Mouse (Mus musculus): ENCODE measurements around the gene Zfp108. TPM values are rescaled to one million over a fixed set of nuclear protein-coding genes. Genes with fewer than 3 reads are reported as not detected.
A peak's percentile ranks its signal among the peaks of the same experiment; 100 is the strongest.

Gene Zfp108
- total and polyA plus RNA-seq, 3 experiments, result 0.22 to 0.30 TPM; not detected in 1

- Histone ChIP-seq H3K36me3 (replicated peaks) (peaks cover 62% of the 10 kb centered on the region), H3K27me3 (ENCODE audit: insufficient read depth, low read length) (no peaks in the 10 kb centered on the region), H3K9me3 (replicated peaks) (peaks cover 3% of the 10 kb centered on the region; the same call in 1 of the 2 replicates), H3K4me3 (ENCODE audit: low read depth, low read length) (no peak overlapping the region), H3K4me1 (ENCODE audit: insufficient read depth, low read depth, low read length) (peaks cover 20% of the 10 kb centered on the region)
- no peak for TF ChIP-seq GATA2 (IDR thresholded peaks at IDR 0.05; ENCODE audit: borderline replicate concordance, low read depth, low read length)
- DNase-seq (ENCODE audit: low spot score) (no peak), ATAC-seq (ENCODE audit: extremely low read depth, insufficient number of reproducible peaks, low FRiP score, poor library complexity, severe bottlenecking) (no peak)
These were observed 41.8 kb downstream of the Zfp108 start for GRCm38 (mm10) chr7:24296386-24296785.

- peaks cover 20% of the 10 kb centered on the region for H3K4me1 ChIP-seq (ENCODE audit: insufficient read depth, low read depth, low read length)
- peaks cover 59% of the 10 kb centered on the region for H3K36me3 ChIP-seq (replicated peaks)
- TF ChIP-seq TAL1 (conservative IDR thresholded peaks at IDR 0.05; ENCODE audit: low read depth, low read length), result no peak
- TF ChIP-seq GATA1 (IDR thresholded peaks at IDR 0.05; ENCODE audit: borderline replicate concordance, low read length), result no peak
- TF ChIP-seq POLR2AphosphoS5 (IDR thresholded peaks at IDR 0.05; ENCODE audit: insufficient replicate concordance, low read depth, low read length), result no peak
- TF ChIP-seq GATA2 (IDR thresholded peaks at IDR 0.05; ENCODE audit: borderline replicate concordance, low read depth, low read length), result no peak
- TF ChIP-seq CTCF (IDR thresholded peaks at IDR 0.05; ENCODE audit: low read depth, low read length), result no peak
- DNase-seq (ENCODE audit: low spot score), result no peak
- no peak overlapping the region for H3K4me3 ChIP-seq (ENCODE audit: low read depth, low read length)
- no peak for ATAC-seq (ENCODE audit: extremely low read depth, insufficient number of reproducible peaks, low FRiP score, poor library complexity, severe bottlenecking)
- H3K9me3 ChIP-seq (replicated peaks), result no peaks in the 10 kb centered on the region; the same call in 1 of the 2 replicates
- H3K27me3 ChIP-seq (ENCODE audit: insufficient read depth, low read length), result no peaks in the 10 kb centered on the region
These were observed 42.9 kb downstream of the Zfp108 start for GRCm38 (mm10) chr7:24297361-24298095.

- no peak for ATAC-seq (ENCODE audit: extremely low read depth, insufficient number of reproducible peaks, low FRiP score, poor library complexity, severe bottlenecking)
- peak; percentile 9 for DNase-seq (ENCODE audit: low spot score)
- TF ChIP-seq TAL1 (conservative IDR thresholded peaks at IDR 0.05; ENCODE audit: low read depth, low read length) (no peak), CTCF (IDR thresholded peaks at IDR 0.05; ENCODE audit: low read depth, low read length) (no peak), GATA1 (IDR thresholded peaks at IDR 0.05; ENCODE audit: borderline replicate concordance, low read length) (no peak), GATA2 (IDR thresholded peaks at IDR 0.05; ENCODE audit: borderline replicate concordance, low read depth, low read length) (no peak), POLR2AphosphoS5 (IDR thresholded peaks at IDR 0.05; ENCODE audit: insufficient replicate concordance, low read depth, low read length) (no peak)
- Histone ChIP-seq H3K4me1 (ENCODE audit: insufficient read depth, low read depth, low read length) (peaks cover 20% of the 10 kb centered on the region), H3K4me3 (ENCODE audit: low read depth, low read length) (peak overlapping the region; percentile 81), H3K36me3 (replicated peaks) (peaks cover 63% of the 10 kb centered on the region), H3K27me3 (ENCODE audit: insufficient read depth, low read length) (no peaks in the 10 kb centered on the region), H3K9me3 (replicated peaks) (no peaks in the 10 kb centered on the region; the same call in 1 of the 2 replicates)
These were observed 44.0 kb downstream of the Zfp108 start for GRCm38 (mm10) chr7:24298635-24298972.

GRCm38 (mm10) chr7:24298973-24299708 is 44.5 kb downstream of the Zfp108 start:
- no peaks in the 10 kb centered on the region; the same call in 1 of the 2 replicates for H3K9me3 ChIP-seq (replicated peaks)
- H3K27me3 ChIP-seq (ENCODE audit: insufficient read depth, low read length), result no peaks in the 10 kb centered on the region
- DNase-seq (ENCODE audit: low spot score), result peak; percentile 71
- H3K4me3 ChIP-seq (ENCODE audit: low read depth, low read length), result peak overlapping the region; percentile 81
- H3K36me3 ChIP-seq (replicated peaks), result peaks cover 59% of the 10 kb centered on the region
- H3K4me1 ChIP-seq (ENCODE audit: insufficient read depth, low read depth, low read length), result peaks cover 20% of the 10 kb centered on the region
- no peak for TF ChIP-seq GATA1 (IDR thresholded peaks at IDR 0.05; ENCODE audit: borderline replicate concordance, low read length)
- peak; percentile 77 for ATAC-seq (ENCODE audit: extremely low read depth, insufficient number of reproducible peaks, low FRiP score, poor library complexity, severe bottlenecking)

- Histone ChIP-seq H3K27me3 (ENCODE audit: insufficient read depth, low read length) (no peaks in the 10 kb centered on the region), H3K9me3 (replicated peaks) (no peaks in the 10 kb centered on the region; the same call in 1 of the 2 replicates), H3K4me1 (ENCODE audit: insufficient read depth, low read depth, low read length) (peaks cover 20% of the 10 kb centered on the region), H3K4me3 (ENCODE audit: low read depth, low read length) (peak overlapping the region; percentile 54; the same call in 1 of the 2 replicates), H3K36me3 (replicated peaks) (peaks cover 55% of the 10 kb centered on the region)
- TF ChIP-seq CTCF (IDR thresholded peaks at IDR 0.05; ENCODE audit: low read depth, low read length) (no peak), POLR2AphosphoS5 (IDR thresholded peaks at IDR 0.05; ENCODE audit: insufficient replicate concordance, low read depth, low read length) (no peak), GATA1 (IDR thresholded peaks at IDR 0.05; ENCODE audit: borderline replicate concordance, low read length) (no peak), TAL1 (conservative IDR thresholded peaks at IDR 0.05; ENCODE audit: low read depth, low read length) (no peak)
- DNase-seq (ENCODE audit: low spot score) (no peak), ATAC-seq (ENCODE audit: extremely low read depth, insufficient number of reproducible peaks, low FRiP score, poor library complexity, severe bottlenecking) (no peak)
These were observed 45.4 kb downstream of the Zfp108 start for GRCm38 (mm10) chr7:24299823-24300481.

GRCm38 (mm10) chr7:24300771-24301282 is 46.2 kb downstream of the Zfp108 start, which contains the start of gene Zfp61:
Zfp61 (minus strand) TSS chr7:24301232.
- TF ChIP-seq GATA2 (IDR thresholded peaks at IDR 0.05; ENCODE audit: borderline replicate concordance, low read depth, low read length), result no peak
- ATAC-seq (ENCODE audit: extremely low read depth, insufficient number of reproducible peaks, low FRiP score, poor library complexity, severe bottlenecking), result no peak
- Histone ChIP-seq H3K4me3 (ENCODE audit: low read depth, low read length) (no peak within 1 kb of the TSS), H3K27me3 (ENCODE audit: insufficient read depth, low read length) (no peaks in the 10 kb centered on the region), H3K4me1 (ENCODE audit: insufficient read depth, low read depth, low read length) (peaks cover 20% of the 10 kb centered on the region), H3K9me3 (replicated peaks) (no peaks in the 10 kb centered on the region; the same call in 1 of the 2 replicates), H3K36me3 (replicated peaks) (peaks cover 48% of the 10 kb centered on the region)
- DNase-seq (ENCODE audit: low spot score), result no peak

Other genes starting within 250 kb of the Zfp108 start
- gene Vmn1r183, start 201.5 kb upstream of the Zfp108 start, total RNA-seq (2014; fragmentation: Nextera tagmentation), result not detected in 2 replicates
- gene Vmn1r183, start 201.5 kb upstream of the Zfp108 start, total RNA-seq (2017), result 0.06 and 0.11 TPM in 2 replicates
- gene Vmn1r183, start 201.5 kb upstream of the Zfp108 start, polyA plus RNA-seq (2012), result not detected in 2 replicates
- gene Zfp180, start 172.9 kb upstream of the Zfp108 start, total RNA-seq (2014; fragmentation: Nextera tagmentation), result 18.7 and 19.2 TPM in 2 replicates
- gene Zfp180, start 172.9 kb upstream of the Zfp108 start, total RNA-seq (2017), result 13.9 and 16.1 TPM in 2 replicates
- gene Zfp180, start 172.9 kb upstream of the Zfp108 start, polyA plus RNA-seq (2012), result 16.0 and 16.2 TPM in 2 replicates
- gene Zfp112, start 142.5 kb upstream of the Zfp108 start, total RNA-seq (2014; fragmentation: Nextera tagmentation), result 1.0 TPM in 1 of 2 replicates, not detected in the other
- 0.22 and 0.46 TPM in 2 replicates for gene Zfp112, start 142.5 kb upstream of the Zfp108 start, total RNA-seq (2017)
- 0.05 and 0.11 TPM in 2 replicates for gene Zfp112, start 142.5 kb upstream of the Zfp108 start, polyA plus RNA-seq (2012)
- 12.7 and 16.6 TPM in 2 replicates for gene Zfp235, start 120.6 kb upstream of the Zfp108 start, total RNA-seq (2014; fragmentation: Nextera tagmentation)
- gene Zfp235, start 120.6 kb upstream of the Zfp108 start, total RNA-seq (2017), result 6.6 and 7.9 TPM in 2 replicates
- gene Zfp235, start 120.6 kb upstream of the Zfp108 start, polyA plus RNA-seq (2012), result 0.99 and 1.5 TPM in 2 replicates
- gene Zfp114, start 79.7 kb upstream of the Zfp108 start, total RNA-seq (2014; fragmentation: Nextera tagmentation), result not detected in 2 replicates
- 0.05 TPM in 1 of 2 replicates, not detected in the other for gene Zfp114, start 79.7 kb upstream of the Zfp108 start, total RNA-seq (2017)
- gene Zfp114, start 79.7 kb upstream of the Zfp108 start, polyA plus RNA-seq (2012), result not detected in 2 replicates
- gene Zfp111, start 43.4 kb upstream of the Zfp108 start, total RNA-seq (2014; fragmentation: Nextera tagmentation), result 0.63 and 1.4 TPM in 2 replicates
- gene Zfp111, start 43.4 kb upstream of the Zfp108 start, total RNA-seq (2017), result 0.46 and 0.82 TPM in 2 replicates
- gene Zfp111, start 43.4 kb upstream of the Zfp108 start, polyA plus RNA-seq (2012), result 0.24 and 0.32 TPM in 2 replicates
- 1.7 and 3.1 TPM in 2 replicates for gene Zfp109, start 17.2 kb upstream of the Zfp108 start, total RNA-seq (2014; fragmentation: Nextera tagmentation)
- gene Zfp109, start 17.2 kb upstream of the Zfp108 start, total RNA-seq (2017), result 0.81 and 1.3 TPM in 2 replicates
- 0.24 and 0.25 TPM in 2 replicates for gene Zfp109, start 17.2 kb upstream of the Zfp108 start, polyA plus RNA-seq (2012)
- 1.9 and 2.4 TPM in 2 replicates for gene Zfp93, start 15.6 kb downstream of the Zfp108 start, total RNA-seq (2014; fragmentation: Nextera tagmentation)
- gene Zfp93, start 15.6 kb downstream of the Zfp108 start, total RNA-seq (2017), result 2.3 and 2.4 TPM in 2 replicates
- 0.36 and 0.79 TPM in 2 replicates for gene Zfp93, start 15.6 kb downstream of the Zfp108 start, polyA plus RNA-seq (2012)
- 14.7 and 19.0 TPM in 2 replicates for gene Zfp61, start 46.4 kb downstream of the Zfp108 start, total RNA-seq (2014; fragmentation: Nextera tagmentation)
- gene Zfp61, start 46.4 kb downstream of the Zfp108 start, total RNA-seq (2017), result 21.5 and 23.2 TPM in 2 replicates
- gene Zfp61, start 46.4 kb downstream of the Zfp108 start, polyA plus RNA-seq (2012), result 3.9 and 5.0 TPM in 2 replicates
- gene Zfp94, start 61.9 kb downstream of the Zfp108 start, total RNA-seq (2014; fragmentation: Nextera tagmentation), result 8.9 and 12.5 TPM in 2 replicates
- gene Zfp94, start 61.9 kb downstream of the Zfp108 start, total RNA-seq (2017), result 5.4 and 6.0 TPM in 2 replicates
- gene Zfp94, start 61.9 kb downstream of the Zfp108 start, polyA plus RNA-seq (2012), result 3.1 and 3.5 TPM in 2 replicates
- not detected in 2 replicates for gene Tescl, start 79.1 kb downstream of the Zfp108 start, total RNA-seq (2014; fragmentation: Nextera tagmentation)
- not detected in 2 replicates for gene Tescl, start 79.1 kb downstream of the Zfp108 start, total RNA-seq (2017)
- not detected in 2 replicates for gene Tescl, start 79.1 kb downstream of the Zfp108 start, polyA plus RNA-seq (2012)
- not detected in 2 replicates for gene Lypd5, start 94.4 kb downstream of the Zfp108 start, total RNA-seq (2014; fragmentation: Nextera tagmentation)
- gene Lypd5, start 94.4 kb downstream of the Zfp108 start, total RNA-seq (2017), result not detected in 2 replicates
- not detected in 2 replicates for gene Lypd5, start 94.4 kb downstream of the Zfp108 start, polyA plus RNA-seq (2012)
- 14.0 and 40.3 TPM in 2 replicates for gene Kcnn4, start 115.5 kb downstream of the Zfp108 start, total RNA-seq (2014; fragmentation: Nextera tagmentation)
- gene Kcnn4, start 115.5 kb downstream of the Zfp108 start, total RNA-seq (2017), result 20.4 and 22.9 TPM in 2 replicates
- 66.2 and 70.4 TPM in 2 replicates for gene Kcnn4, start 115.5 kb downstream of the Zfp108 start, polyA plus RNA-seq (2012)
- 21.7 and 77.3 TPM in 2 replicates for gene Smg9, start 144.8 kb downstream of the Zfp108 start, total RNA-seq (2014; fragmentation: Nextera tagmentation)
- 16.1 and 19.1 TPM in 2 replicates for gene Smg9, start 144.8 kb downstream of the Zfp108 start, total RNA-seq (2017)
- gene Smg9, start 144.8 kb downstream of the Zfp108 start, polyA plus RNA-seq (2012), result 61.5 and 67.4 TPM in 2 replicates
- 2.0 TPM in 1 of 2 replicates, not detected in the other for gene Irgc1, start 197.5 kb downstream of the Zfp108 start, total RNA-seq (2014; fragmentation: Nextera tagmentation)
- gene Irgc1, start 197.5 kb downstream of the Zfp108 start, total RNA-seq (2017), result 0.33 TPM in 1 of 2 replicates, not detected in the other
- 0.06 and 0.09 TPM in 2 replicates for gene Irgc1, start 197.5 kb downstream of the Zfp108 start, polyA plus RNA-seq (2012)
- gene Plaur, start 207.7 kb downstream of the Zfp108 start, total RNA-seq (2014; fragmentation: Nextera tagmentation), result not detected in 2 replicates
- gene Plaur, start 207.7 kb downstream of the Zfp108 start, total RNA-seq (2017), result 0.11 and 0.17 TPM in 2 replicates
- 0.11 and 0.17 TPM in 2 replicates for gene Plaur, start 207.7 kb downstream of the Zfp108 start, polyA plus RNA-seq (2012)
- not detected in 2 replicates for gene Cadm4, start 227.2 kb downstream of the Zfp108 start, total RNA-seq (2014; fragmentation: Nextera tagmentation)
- 0.06 TPM in 1 of 2 replicates, not detected in the other for gene Cadm4, start 227.2 kb downstream of the Zfp108 start, total RNA-seq (2017)
- gene Cadm4, start 227.2 kb downstream of the Zfp108 start, polyA plus RNA-seq (2012), result 0.02 and 0.16 TPM in 2 replicates